Mouse (Mus musculus): ENCODE measurements around the gene Gm14151.

- TF ChIP-seq POLR2A (IDR thresholded peaks at IDR 0.05; ENCODE audit: low read depth, low read length), result no peak
- no peak for TF ChIP-seq POLR2AphosphoS2 (IDR thresholded peaks at IDR 0.05; ENCODE audit: low read depth, low read length)
- no peak for TF ChIP-seq RAD21 (IDR thresholded peaks at IDR 0.05; ENCODE audit: low read depth, low read length)
- no peak for TF ChIP-seq JUND (conservative IDR thresholded peaks at IDR 0.05; ENCODE audit: low read depth, low read length)
- no peak for TF ChIP-seq EP300 (IDR thresholded peaks at IDR 0.05; ENCODE audit: low read length)
- TF ChIP-seq CTCF (conservative IDR thresholded peaks at IDR 0.05 in 1 of 2, IDR thresholded peaks at IDR 0.05 in 1 of 2; ENCODE audit: low read depth in 2 of 2, low read length in 2 of 2), result no peak
- no peak for TF ChIP-seq TCF12 (IDR thresholded peaks at IDR 0.05; ENCODE audit: low read depth, low read length)
Measured at GRCm38 (mm10) chr2:151056637-151057036, 35.5 kb downstream of the Gm14151 start.
